Mouse (Mus musculus): ENCODE results near the gene Unc80.

The Unc80 gene

GRCm38 (mm10) chr1:66730581-66730980 is 262.4 kb downstream of the Unc80 start:
- no peak for DNase-seq
